Mouse (Mus musculus): ENCODE measurements around the gene Rcn3.

- no peak for TF ChIP-seq GATA1 (IDR thresholded peaks at IDR 0.05; ENCODE audit: borderline replicate concordance, low read length)
- TF ChIP-seq FLI1 (IDR thresholded peaks at IDR 0.05; ENCODE audit: low read length): no peak
Observed at GRCm38 (mm10) chr7:45048923-45049657, 42.9 kb downstream of the Rcn3 start.

Data from megakaryocyte, embryonic 14.5 days (primary cell).